Mouse (Mus musculus) adrenal gland, adult 10 weeks (tissue): ENCODE results near the gene Sdc4. TPM values are rescaled to one million over a fixed set of nuclear protein-coding genes. Genes with fewer than 3 reads are reported as not detected.

Source experiments
- polyA plus RNA-seq: library from polyadenylated mRNA; stranded (reverse); fragments of 350-450 nt; fragmentation: Illumina TruSeq; extraction: RNeasy Lipid Tissue Mini Kit (QIAGEN cat#74804); gene quantifications from one replicate; pipeline ENCODE4 v1.2.3, GENCODE M21; 2014; ENCODE audit warnings: low read depth, low replicate concordance

The Sdc4 gene
- polyA plus RNA-seq: 55.2 TPM

DNA sequence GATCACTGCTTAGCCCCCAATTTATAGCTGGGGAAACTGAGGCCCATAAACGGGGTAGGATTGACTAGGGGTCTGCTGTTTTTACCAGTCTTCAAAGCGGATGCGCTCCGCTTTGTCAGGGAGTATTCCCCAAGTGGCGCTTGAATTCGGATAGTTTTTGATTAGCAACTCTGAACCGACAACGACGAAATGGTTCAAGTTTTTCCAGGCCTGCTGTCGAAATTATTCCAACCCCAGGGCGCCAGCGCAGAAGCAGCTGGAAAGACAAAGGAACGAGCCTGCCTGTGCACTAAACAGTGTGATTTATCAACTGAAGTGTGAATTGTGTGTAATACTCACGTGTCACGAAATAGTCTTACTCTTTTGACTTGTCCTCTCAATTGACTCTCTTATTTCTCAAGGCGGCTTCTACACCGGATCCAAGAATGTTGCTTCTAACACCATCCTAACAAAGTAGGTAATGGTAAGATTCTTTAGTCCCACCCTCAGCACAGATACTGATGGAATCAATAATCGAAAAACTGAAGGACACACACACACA, at the start of gene Sdc4:
Gene Sdc4, minus strand, starts transcription at position 428 of the 541 bp plus-strand sequence.

DNA sequence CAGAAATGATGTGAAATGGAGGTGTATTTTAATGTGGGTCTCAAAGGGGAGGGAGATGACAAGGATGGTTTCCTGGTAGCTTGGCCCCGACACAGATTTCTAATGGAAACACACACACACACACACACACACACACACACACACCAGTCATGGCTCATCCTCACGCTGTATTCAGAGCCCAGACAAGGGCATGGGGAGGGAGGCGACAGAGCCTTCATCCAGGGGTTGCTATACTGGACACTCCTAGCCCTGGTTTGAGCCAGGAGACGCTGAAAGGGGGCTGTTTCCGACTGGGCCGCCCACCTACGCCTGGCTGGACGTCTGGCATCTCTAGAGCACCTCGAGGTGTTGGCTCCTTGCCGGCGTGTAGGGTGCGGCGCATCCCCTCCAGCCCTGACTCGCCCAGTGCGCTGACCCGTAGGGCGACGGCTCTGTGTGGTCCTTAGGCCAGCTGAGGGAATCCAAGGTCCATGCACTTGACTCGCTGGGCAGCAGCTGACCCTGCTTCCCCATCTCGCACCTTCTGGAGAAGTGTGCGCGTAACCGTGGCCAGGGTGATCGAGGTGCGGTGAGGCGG, 42.1 kb upstream of the Sdc4 start, which contains the start of gene Dbndd2:
Gene Dbndd2, plus strand, starts transcription at position 426 of the 577 bp plus-strand sequence.

DNA sequence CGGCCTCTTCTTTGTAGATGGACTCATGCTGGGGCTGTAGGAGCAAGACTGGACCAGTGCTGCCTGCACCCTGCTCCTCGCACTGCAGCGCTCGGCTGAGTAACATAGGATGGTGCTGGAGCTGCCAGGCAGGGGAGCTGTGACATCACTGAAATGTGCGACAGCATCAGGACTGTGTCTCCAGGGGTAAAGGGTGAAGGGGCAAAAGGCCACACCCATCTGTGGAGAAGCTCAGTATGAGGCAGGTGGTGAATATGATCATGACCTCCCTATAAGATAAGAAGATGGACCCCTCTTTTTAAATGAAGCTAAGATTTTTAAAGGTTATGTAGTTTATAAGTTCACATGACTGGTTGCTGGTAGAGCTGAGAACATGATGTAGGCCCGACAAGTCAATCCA, 29.9 kb upstream of the Sdc4 start, which contains the start of gene Trp53tg5:
Gene Trp53tg5, minus strand, starts transcription at position 101 of the 400 bp plus-strand sequence.

DNA sequence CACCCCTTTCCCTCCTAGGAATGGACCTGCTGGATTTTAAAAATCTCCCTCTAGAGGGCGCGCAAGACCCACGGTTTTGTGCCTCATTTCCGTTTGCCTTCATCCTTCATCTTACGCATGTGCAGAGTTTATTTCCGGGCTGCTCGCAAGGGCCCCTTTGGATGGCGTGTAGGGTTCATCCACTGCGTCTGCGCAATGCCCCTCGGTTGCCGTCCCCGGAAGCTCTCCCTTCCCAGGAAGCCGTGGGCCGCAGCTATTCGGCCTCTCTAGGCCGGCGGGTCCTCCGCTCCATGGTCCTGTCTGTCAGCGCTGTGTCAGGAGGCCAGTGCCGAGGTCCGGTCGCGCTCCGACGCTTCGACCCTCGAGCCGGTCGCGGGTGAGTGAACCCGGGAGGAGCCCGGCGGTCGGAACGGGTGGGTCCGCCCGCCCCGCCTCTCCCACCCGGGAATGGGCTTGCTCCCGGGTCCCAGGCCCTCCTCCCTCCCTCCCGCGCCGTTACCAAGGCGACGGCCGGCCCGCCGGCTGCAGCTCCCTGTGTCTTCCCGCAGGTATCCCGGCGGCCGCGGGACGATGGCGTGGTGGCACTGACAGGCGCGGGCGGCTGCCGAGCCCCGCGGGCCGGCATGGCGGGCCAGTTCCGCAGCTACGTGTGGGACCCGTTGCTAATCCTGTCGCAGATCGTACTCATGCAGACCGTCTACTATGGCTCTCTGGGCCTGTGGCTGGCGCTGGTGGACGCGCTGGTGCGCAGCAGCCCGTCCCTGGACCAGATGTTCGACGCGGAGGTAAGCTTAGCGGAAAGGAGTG, 17.3 kb upstream of the Sdc4 start, which contains the start of gene Gm20458:
Gene Gm20458, plus strand, starts transcription at position 223 of the 807 bp plus-strand sequence.

DNA sequence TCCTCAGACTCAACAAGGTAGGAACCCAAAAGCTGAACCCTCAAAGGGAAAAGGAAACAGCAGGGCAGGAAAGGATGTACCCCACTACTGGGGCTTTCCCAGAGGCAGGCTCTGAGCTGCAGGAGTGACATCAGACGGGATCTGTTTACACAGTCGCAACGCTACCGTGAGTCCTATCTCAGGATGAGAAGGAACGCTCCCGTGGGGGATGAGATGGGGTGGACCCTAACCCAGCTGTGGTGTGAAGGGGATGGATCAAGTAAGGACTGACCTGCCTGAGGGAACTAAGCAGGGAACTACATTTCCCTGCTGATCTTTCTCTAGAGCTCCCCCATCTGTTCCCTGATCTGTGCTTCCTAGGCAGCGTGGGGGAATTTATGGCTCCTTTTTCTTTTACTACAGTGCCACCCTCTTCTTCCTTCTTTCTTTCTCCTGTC, 13.2 kb upstream of the Sdc4 start, which contains the start of gene Sys1:
Gene Sys1, plus strand, starts transcription at position 101 of the 437 bp plus-strand sequence.

DNA sequence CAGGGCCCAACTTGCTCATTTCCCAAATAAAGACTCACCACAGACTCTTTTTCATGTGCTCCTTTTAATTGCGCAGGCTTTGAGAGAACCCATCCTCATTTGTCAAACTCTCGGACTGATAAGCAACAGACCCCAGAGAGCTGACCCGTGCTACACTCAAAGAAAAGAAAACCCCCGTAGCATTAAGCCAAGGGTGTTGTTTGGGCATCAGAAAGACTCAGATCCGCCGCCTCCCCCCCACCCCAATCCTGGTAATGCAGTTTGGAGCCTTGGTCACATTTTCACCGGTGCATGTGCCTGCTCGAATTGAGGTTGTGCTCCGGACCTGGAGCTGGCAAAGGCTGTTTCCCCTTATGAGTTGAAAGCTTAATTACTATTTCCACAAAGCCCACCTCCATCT, 38.6 kb downstream of the Sdc4 start, which contains the start of gene Matn4:
Gene Matn4, minus strand, starts transcription at position 101 of the 400 bp plus-strand sequence.

DNA sequence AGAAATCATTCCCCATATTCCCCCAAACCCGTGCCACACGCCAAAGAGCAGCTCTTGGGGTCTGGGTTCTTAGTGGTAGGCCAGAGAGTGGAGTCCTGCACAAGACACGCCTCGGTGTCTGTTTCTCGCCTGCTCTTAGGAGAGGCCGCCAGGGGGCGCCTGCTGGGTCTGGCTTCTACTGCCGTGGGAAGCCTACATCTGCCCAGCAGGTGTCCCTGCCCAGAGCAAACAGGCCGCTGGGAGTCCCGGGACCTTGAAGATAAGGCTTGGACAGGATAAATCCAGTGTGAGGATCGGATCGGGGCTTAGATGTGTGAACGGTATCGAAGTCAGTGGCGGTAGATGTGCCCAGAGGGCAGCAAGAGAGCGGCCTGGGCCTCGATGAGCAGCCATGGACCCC, 40.8 kb downstream of the Sdc4 start, which contains the start of gene Rbpjl:
Gene Rbpjl, plus strand, starts transcription at position 236 of the 400 bp plus-strand sequence.

DNA sequence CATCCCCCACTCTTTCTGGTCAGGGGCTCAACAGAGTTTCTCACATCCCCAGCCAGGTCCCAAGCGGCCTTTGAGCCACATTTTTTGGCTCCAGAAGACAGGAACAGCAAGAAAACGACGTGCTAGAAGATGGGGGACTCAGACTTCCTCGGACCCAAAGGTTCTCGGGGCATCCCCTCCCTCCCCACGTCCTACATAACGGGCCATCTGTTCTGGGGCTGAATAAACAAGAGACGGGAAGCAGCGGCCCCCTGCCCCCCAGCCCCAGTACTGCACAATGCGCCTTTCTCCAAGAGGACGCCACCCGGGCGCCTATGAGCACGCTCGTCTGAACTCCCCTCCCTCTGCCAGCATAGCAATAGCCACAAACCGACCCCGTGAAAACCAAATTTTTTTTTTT, 54.7 kb downstream of the Sdc4 start, which contains the start of gene Slpi:
Gene Slpi, minus strand, starts transcription at position 76 of the 400 bp plus-strand sequence.

Other genes with a start within 250 kb of the Sdc4 start
- not detected for gene Wfdc15a, start 243.8 kb downstream of the Sdc4 start, polyA plus RNA-seq
- gene Wfdc15b, start 222.2 kb downstream of the Sdc4 start, polyA plus RNA-seq: not detected
- gene Svs2, start 205.4 kb downstream of the Sdc4 start, polyA plus RNA-seq: not detected
- gene Svs3b, start 187.2 kb downstream of the Sdc4 start, polyA plus RNA-seq: not detected
- not detected for gene Svs4, start 165.4 kb downstream of the Sdc4 start, polyA plus RNA-seq
- not detected for gene Svs3a, start 154.6 kb downstream of the Sdc4 start, polyA plus RNA-seq
- not detected for gene Svs6, start 127.1 kb downstream of the Sdc4 start, polyA plus RNA-seq
- gene Svs5, start 111.1 kb downstream of the Sdc4 start, polyA plus RNA-seq: not detected
- not detected for gene Slpi, start 54.8 kb downstream of the Sdc4 start, polyA plus RNA-seq
- gene Rbpjl, start 40.7 kb downstream of the Sdc4 start, polyA plus RNA-seq: not detected
- not detected for gene Matn4, start 38.7 kb downstream of the Sdc4 start, polyA plus RNA-seq
- gene Sys1, start 13.1 kb upstream of the Sdc4 start, polyA plus RNA-seq: 7.6 TPM
- not detected for gene Gm20458, start 17.1 kb upstream of the Sdc4 start, polyA plus RNA-seq
- gene Trp53tg5, start 29.8 kb upstream of the Sdc4 start, polyA plus RNA-seq: not detected
- 3.4 TPM for gene Dbndd2, start 42.2 kb upstream of the Sdc4 start, polyA plus RNA-seq
- 7.0 TPM for gene Pigt, start 53.6 kb upstream of the Sdc4 start, polyA plus RNA-seq
- not detected for gene Wfdc2, start 118.5 kb upstream of the Sdc4 start, polyA plus RNA-seq
- gene Spint3, start 129.6 kb upstream of the Sdc4 start, polyA plus RNA-seq: not detected
- not detected for gene Wfdc6a, start 141.6 kb upstream of the Sdc4 start, polyA plus RNA-seq
- not detected for gene Eppin, start 149.7 kb upstream of the Sdc4 start, polyA plus RNA-seq
- not detected for gene Wfdc6b, start 169.6 kb upstream of the Sdc4 start, polyA plus RNA-seq
- gene Wfdc8, start 169.7 kb upstream of the Sdc4 start, polyA plus RNA-seq: not detected
- not detected for gene Wfdc16, start 194.9 kb upstream of the Sdc4 start, polyA plus RNA-seq
- not detected for gene Wfdc10, start 212.2 kb upstream of the Sdc4 start, polyA plus RNA-seq
- not detected for gene Wfdc9, start 212.7 kb upstream of the Sdc4 start, polyA plus RNA-seq
- not detected for gene Wfdc11, start 230.2 kb upstream of the Sdc4 start, polyA plus RNA-seq
- gene Wfdc13, start 241.2 kb upstream of the Sdc4 start, polyA plus RNA-seq: not detected